In genomic region chr12:80531585-80531984, GRCm38 (mm10) we compare ENCODE assay signal across 26 mouse cellular contexts. TPM values are rescaled to one million over a fixed set of nuclear protein-coding genes. Genes with fewer than 3 reads are reported as not detected.
DNase-seq lines count a peak whose midpoint lies in the region; ATAC-seq and TF ChIP-seq lines count a peak whose summit lies in the region.
"Had no signal": no experiment of that assay in that cellular context is flagged by ENCODE, and none has a peak within 500 bp of the region (broad histone marks: within the 10 kb centered on the region; RNA-seq: fewer than 3 reads in every experiment).

No protein-coding gene starts in this region.

- no peak for ATAC-seq in heart, embryonic 13.5 days (ENCODE audit: extremely low read depth, insufficient number of reproducible peaks, low FRiP score, low TSS enrichment)
- ATAC-seq in heart, embryonic 12.5 days (ENCODE audit: insufficient number of reproducible peaks, low FRiP score): no peak
- no peak for ATAC-seq in liver, postnatal 0 days
- ATAC-seq in liver, embryonic 13.5 days (ENCODE audit: low read depth): peak; percentile 90
- no peak for ATAC-seq in hindbrain, embryonic 16.5 days
- ATAC-seq: activated CD4-positive, CD25-positive, alpha-beta regulatory T cell, adult 4 months; forebrain, embryonic 14.5 days; intestine, postnatal 0 days had no signal

- H3K27me3 ChIP-seq in heart, embryonic 13.5 days (replicated peaks): peaks cover 5% of the 10 kb centered on the region; the same call in 1 of the 2 replicates
- peaks cover 12% of the 10 kb centered on the region for H3K27me3 ChIP-seq in heart, embryonic 12.5 days (replicated peaks)
- no peaks in the 10 kb centered on the region for H3K27me3 ChIP-seq in liver, postnatal 0 days (ENCODE audit: insufficient read depth, low read length)
- H3K27me3 ChIP-seq in liver, embryonic 13.5 days: peaks cover 13% of the 10 kb centered on the region; the same call in 1 of the 2 replicates
- no peaks in the 10 kb centered on the region for H3K27me3 ChIP-seq in hindbrain, embryonic 16.5 days (replicated peaks; ENCODE audit: control insufficient read depth, insufficient read depth, low read length)
- H3K27me3 ChIP-seq: hindbrain, embryonic 13.5 days; midbrain, embryonic 12.5 days; neural tube, embryonic 13.5 days had no signal

- H3K4me1 ChIP-seq in heart, embryonic 13.5 days: peaks cover 16% of the 10 kb centered on the region
- peaks cover 11% of the 10 kb centered on the region for H3K4me1 ChIP-seq in heart, embryonic 12.5 days (replicated peaks)
- H3K4me1 ChIP-seq in liver, postnatal 0 days (ENCODE audit: insufficient read depth): no peaks in the 10 kb centered on the region
- peaks cover 11% of the 10 kb centered on the region for H3K4me1 ChIP-seq in liver, embryonic 13.5 days (replicated peaks)
- peaks cover 9% of the 10 kb centered on the region; the same call in 1 of the 2 replicates for H3K4me1 ChIP-seq in hindbrain, embryonic 16.5 days (ENCODE audit: control insufficient read depth, insufficient read depth, low read depth, low read length)
- H3K4me1 ChIP-seq: megakaryocyte, embryonic 14.5 days had no signal

- H3K4me2 ChIP-seq in heart, embryonic 13.5 days: peak overlapping the region; percentile 29
- H3K4me2 ChIP-seq in heart, embryonic 12.5 days: no peak overlapping the region
- no peak overlapping the region for H3K4me2 ChIP-seq in liver, postnatal 0 days (ENCODE audit: low read depth, low read length)
- H3K4me2 ChIP-seq in liver, embryonic 13.5 days: no peak overlapping the region
- no peak overlapping the region for H3K4me2 ChIP-seq in hindbrain, embryonic 16.5 days (ENCODE audit: low read length)
- H3K4me2 ChIP-seq: hindbrain, embryonic 13.5 days; midbrain, embryonic 12.5 days; neural tube, embryonic 13.5 days had no signal

- H3K9me3 ChIP-seq in heart, embryonic 13.5 days: no peaks in the 10 kb centered on the region
- H3K9me3 ChIP-seq in heart, embryonic 12.5 days (replicated peaks): no peaks in the 10 kb centered on the region
- no peaks in the 10 kb centered on the region for H3K9me3 ChIP-seq in liver, postnatal 0 days (ENCODE audit: low read length)
- no peaks in the 10 kb centered on the region for H3K9me3 ChIP-seq in liver, embryonic 13.5 days (replicated peaks)
- H3K9me3 ChIP-seq in hindbrain, embryonic 16.5 days (ENCODE audit: control insufficient read depth, low read length): no peaks in the 10 kb centered on the region
- H3K9me3 ChIP-seq: hindbrain, embryonic 13.5 days; megakaryocyte, embryonic 14.5 days; midbrain, embryonic 12.5 days; neural tube, embryonic 13.5 days had no signal

- H3K4me3 ChIP-seq in heart, embryonic 13.5 days: no peak overlapping the region
- no peak overlapping the region for H3K4me3 ChIP-seq in heart, embryonic 12.5 days
- H3K4me3 ChIP-seq in liver, postnatal 0 days (ENCODE audit: low read depth, low read length): no peak overlapping the region
- H3K4me3 ChIP-seq in liver, embryonic 13.5 days (replicated peaks): no peak overlapping the region
- H3K4me3 ChIP-seq in hindbrain, embryonic 16.5 days (ENCODE audit: low read length): no peak overlapping the region
- H3K4me3 ChIP-seq: hindbrain, embryonic 13.5 days; megakaryocyte, embryonic 14.5 days; midbrain, embryonic 12.5 days; neural tube, embryonic 13.5 days had no signal

- no peak for TF ChIP-seq CTCF in liver, postnatal 0 days (IDR thresholded peaks at IDR 0.05; ENCODE audit: low read depth)

- no peak overlapping the region for H3K9ac ChIP-seq in heart, embryonic 13.5 days
- H3K9ac ChIP-seq in heart, embryonic 12.5 days: no peak overlapping the region
- no peak overlapping the region for H3K9ac ChIP-seq in liver, postnatal 0 days (replicated peaks)
- no peak overlapping the region for H3K9ac ChIP-seq in liver, embryonic 13.5 days
- H3K9ac ChIP-seq in hindbrain, embryonic 16.5 days (ENCODE audit: low read depth, low read length): no peak overlapping the region
- H3K9ac ChIP-seq: hindbrain, embryonic 13.5 days; midbrain, embryonic 12.5 days; neural tube, embryonic 13.5 days had no signal

- DNase-seq in liver: peak; percentile 39
- no peak for DNase-seq in liver, postnatal 0 days
- peak; percentile 49 for DNase-seq in liver, embryonic 13.5 days
- no peak for DNase-seq in lung, postnatal 14 days
- DNase-seq: adrenal gland, adult 2 months; cerebellum, adult 11 months; cerebellum, adult 9-10 months; cerebellum, postnatal 36 days; gastrocnemius, postnatal 25 days; heart, adult 11 months; heart, postnatal 36 days; kidney, adult 9 months; kidney, postnatal 10 days; lung, postnatal 4 days; right cerebral cortex, postnatal 4 days; thymus, postnatal 4 days had no signal

- 42% methylated on average over 10 of the region's 10 CpGs for WGBS in heart, embryonic 13.5 days
- 41% methylated on average over 10 of the region's 10 CpGs for WGBS in heart, embryonic 12.5 days
- WGBS in liver, postnatal 0 days (ENCODE audit: insufficient replicate concordance): 61% methylated on average over 10 of the region's 10 CpGs
- WGBS in liver, embryonic 13.5 days (ENCODE audit: insufficient replicate concordance): 33% methylated on average over 10 of the region's 10 CpGs
- 81% methylated on average over 10 of the region's 10 CpGs for WGBS in hindbrain, embryonic 16.5 days

- no peak for TF ChIP-seq EP300 in liver, postnatal 0 days (IDR thresholded peaks at IDR 0.05; ENCODE audit: low read depth)

- H3K36me3 ChIP-seq in heart, embryonic 13.5 days: no peaks in the 10 kb centered on the region
- no peaks in the 10 kb centered on the region for H3K36me3 ChIP-seq in heart, embryonic 12.5 days
- no peaks in the 10 kb centered on the region for H3K36me3 ChIP-seq in liver, postnatal 0 days (replicated peaks; ENCODE audit: insufficient read depth, low read length)
- no peaks in the 10 kb centered on the region for H3K36me3 ChIP-seq in liver, embryonic 13.5 days
- H3K36me3 ChIP-seq in hindbrain, embryonic 16.5 days (ENCODE audit: control insufficient read depth, insufficient read depth, low read length): no peaks in the 10 kb centered on the region
- H3K36me3 ChIP-seq: hindbrain, embryonic 13.5 days; midbrain, embryonic 12.5 days; neural tube, embryonic 13.5 days had no signal

- no peak overlapping the region for H3K27ac ChIP-seq in heart, embryonic 13.5 days (replicated peaks)
- no peak overlapping the region for H3K27ac ChIP-seq in heart, embryonic 12.5 days (ENCODE audit: poor library complexity, severe bottlenecking)
- H3K27ac ChIP-seq in liver, postnatal 0 days (ENCODE audit: low read depth): no peak overlapping the region
- H3K27ac ChIP-seq in liver, embryonic 13.5 days: no peak overlapping the region
- no peak overlapping the region for H3K27ac ChIP-seq in hindbrain, embryonic 16.5 days (ENCODE audit: low read depth, low read length)
- H3K27ac ChIP-seq: hindbrain, embryonic 13.5 days; midbrain, embryonic 12.5 days; neural tube, embryonic 13.5 days had no signal

RNA-seq across cellular contexts. Expression of gene Galnt16, which starts 13.5 kb away (rescaled TPM):
- polyA plus RNA-seq in heart, embryonic 13.5 days (2015; fragmentation: Nextera tagmentation; extraction: Ambion mirVana): 3.2 and 3.7 TPM in 2 replicates
- 2.1 and 2.2 TPM in 2 replicates for polyA plus RNA-seq in heart, embryonic 12.5 days (2016; fragmentation: Nextera tagmentation; extraction: Ambion mirVana)
- 0.09 and 0.15 TPM in 2 replicates for polyA plus RNA-seq in liver, postnatal 0 days (2015; fragmentation: Nextera tagmentation; extraction: Ambion mirVana)
- polyA plus RNA-seq in liver, embryonic 13.5 days (2015; fragmentation: Nextera tagmentation; extraction: Ambion mirVana): 0.20 and 0.42 TPM in 2 replicates
- polyA plus RNA-seq in hindbrain, embryonic 16.5 days (2015; fragmentation: Nextera tagmentation; extraction: Ambion mirVana): 34.0 and 35.9 TPM in 2 replicates
- polyA plus RNA-seq: activated CD4-positive, CD25-positive, alpha-beta regulatory T cell, adult 4 months had no signal

Comparison
In these comparisons a context has a peak if more than half of its experiments do, and no peak if none do; other contexts are left out.
1. DNase-seq: peak in liver (single experiment) and liver, embryonic 13.5 days (single experiment); none in liver, postnatal 0 days (single experiment) and lung, postnatal 14 days (single experiment).